9 mouse cellular contexts compared by ENCODE assay signal in the genomic region with DNA sequence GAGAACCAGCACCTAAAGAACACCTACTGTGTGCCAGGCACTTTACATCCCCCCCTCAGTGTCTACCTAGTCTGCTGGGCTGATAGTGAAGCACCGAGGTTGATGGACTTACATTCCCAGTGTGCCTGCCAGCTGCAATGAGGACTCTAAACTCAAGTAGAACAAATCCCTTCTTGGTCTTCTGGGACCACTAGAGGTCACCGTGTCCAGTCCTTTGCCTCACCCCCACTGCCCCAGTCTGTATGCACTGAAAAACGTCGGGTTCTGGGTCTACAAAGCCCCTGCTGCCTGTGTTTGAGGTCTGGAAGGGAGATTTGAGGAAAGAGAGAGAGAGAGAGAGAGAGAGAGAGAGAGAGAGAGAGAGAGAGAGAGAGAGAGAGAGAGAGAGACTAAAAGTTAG. TPM values are rescaled to one million over a fixed set of nuclear protein-coding genes. Genes with fewer than 3 reads are reported as not detected.
DNase-seq lines count a peak whose midpoint lies in the region; ATAC-seq and TF ChIP-seq lines count a peak whose summit lies in the region.
"Had no signal": no experiment of that assay in that cellular context is flagged by ENCODE, and none has a peak within 500 bp of the region (broad histone marks: within the 10 kb centered on the region; RNA-seq: fewer than 3 reads in every experiment).

No protein-coding gene starts in this region.

- peak overlapping the region; percentile 14; the same call in 1 of the 2 replicates for H3K9ac ChIP-seq in liver, embryonic 11.5 days (ENCODE audit: low read depth, low read length)
- H3K9ac ChIP-seq in embryonic facial prominence, embryonic 14.5 days (ENCODE audit: low read depth, low read length) = peak overlapping the region; percentile 62

- 1% methylated on average over 4 of the region's 4 CpGs for WGBS in liver, embryonic 11.5 days
- WGBS in embryonic facial prominence, embryonic 14.5 days = 0% methylated on average over 4 of the region's 4 CpGs
- 2% methylated on average over 4 of the region's 4 CpGs for WGBS in limb, embryonic 10.5 days
- WGBS in thymus, adult 2 months = 6% methylated on average over 4 of the region's 4 CpGs

- no peak for DNase-seq in liver, embryonic 11.5 days (ENCODE audit: low spot score)
- DNase-seq in liver = no peak
- peak; percentile 39 for DNase-seq in embryonic facial prominence, embryonic 14.5 days (ENCODE audit: low spot score)
- DNase-seq in limb, embryonic 10.5 days (ENCODE audit: low spot score) = peak; percentile 51
- DNase-seq in retina, postnatal 1 day = peak; percentile 49
- DNase-seq in thymus, adult 2 months = no peak
- DNase-seq in thymus, postnatal 10 days (ENCODE audit: low spot score in 2 of 2) = no peak

- peak overlapping the region; percentile 70 for H3K27ac ChIP-seq in liver, embryonic 11.5 days (ENCODE audit: low read depth, low read length)
- peak overlapping the region; percentile 90 for H3K27ac ChIP-seq in embryonic facial prominence, embryonic 14.5 days (replicated peaks; ENCODE audit: low read depth, low read length)
- peak overlapping the region; percentile 89 for H3K27ac ChIP-seq in limb, embryonic 10.5 days
- no peak overlapping the region for H3K27ac ChIP-seq in thymus, adult 2 months (ENCODE audit: control insufficient read depth, insufficient read depth, low read length)

- no peak for ATAC-seq in liver, embryonic 11.5 days (replicated peaks; ENCODE audit: low FRiP score)
- ATAC-seq in embryonic facial prominence, embryonic 14.5 days (ENCODE audit: low read depth) = no peak
- no peak for ATAC-seq in megakaryocyte progenitor cell, adult 5-6 weeks (replicated peaks; ENCODE audit: poor library complexity)

- peaks cover 28% of the 10 kb centered on the region for H3K4me1 ChIP-seq in liver, embryonic 11.5 days (replicated peaks; ENCODE audit: control insufficient read depth, insufficient read depth, low read length)
- peaks cover 40% of the 10 kb centered on the region for H3K4me1 ChIP-seq in embryonic facial prominence, embryonic 14.5 days (ENCODE audit: control insufficient read depth, insufficient read depth, low read length)
- H3K4me1 ChIP-seq in limb, embryonic 10.5 days = peaks cover 87% of the 10 kb centered on the region
- H3K4me1 ChIP-seq in thymus, adult 2 months (replicated peaks; ENCODE audit: control insufficient read depth, insufficient read depth, low read length) = peaks cover 14% of the 10 kb centered on the region

- no peak for TF ChIP-seq POLR2A in thymus, adult 2 months (IDR thresholded peaks at IDR 0.05; ENCODE audit: control insufficient read depth, extremely low read depth, insufficient read depth, low read length, poor library complexity)

- no peaks in the 10 kb centered on the region for H3K9me3 ChIP-seq in liver, embryonic 11.5 days (ENCODE audit: control insufficient read depth, low read length)
- no peaks in the 10 kb centered on the region for H3K9me3 ChIP-seq in embryonic facial prominence, embryonic 14.5 days (ENCODE audit: control insufficient read depth, low read length)
- H3K9me3 ChIP-seq in limb, embryonic 10.5 days (replicated peaks) = 0 out of 2 replicates have a peak, but pooled peaks cover 1% of the 10 kb centered on the region

- peak overlapping the region; percentile 69; the same call in 1 of the 2 replicates for H3K4me2 ChIP-seq in liver, embryonic 11.5 days
- peak overlapping the region; percentile 77 for H3K4me2 ChIP-seq in embryonic facial prominence, embryonic 14.5 days (ENCODE audit: low read depth, low read length)

- no peak overlapping the region for H3K4me3 ChIP-seq in liver, embryonic 11.5 days (ENCODE audit: low read depth, low read length)
- peak overlapping the region; percentile 36; the same call in 1 of the 2 replicates for H3K4me3 ChIP-seq in embryonic facial prominence, embryonic 14.5 days (ENCODE audit: low read depth, low read length)
- peak overlapping the region; percentile 56 for H3K4me3 ChIP-seq in limb, embryonic 10.5 days
- no peak overlapping the region for H3K4me3 ChIP-seq in thymus, adult 2 months (ENCODE audit: control insufficient read depth, insufficient read depth, low read length)

- peaks cover 26% of the 10 kb centered on the region for H3K27me3 ChIP-seq in liver, embryonic 11.5 days (replicated peaks; ENCODE audit: control insufficient read depth, insufficient read depth, low read length)
- no peaks in the 10 kb centered on the region for H3K27me3 ChIP-seq in embryonic facial prominence, embryonic 14.5 days (replicated peaks; ENCODE audit: control insufficient read depth, insufficient read depth, low read length)
- H3K27me3 ChIP-seq in limb, embryonic 10.5 days (ENCODE audit: low read depth, poor library complexity, severe bottlenecking) = no peaks in the 10 kb centered on the region
- H3K27me3 ChIP-seq in thymus, adult 2 months (ENCODE audit: control insufficient read depth, insufficient read depth, low read length) = peaks cover 11% of the 10 kb centered on the region

- no peak for TF ChIP-seq CTCF in thymus, adult 2 months (IDR thresholded peaks at IDR 0.05; ENCODE audit: borderline replicate concordance, control insufficient read depth, extremely low read depth, insufficient read depth, low read length, poor library complexity)

- peaks cover 15% of the 10 kb centered on the region for H3K36me3 ChIP-seq in liver, embryonic 11.5 days (ENCODE audit: control insufficient read depth, insufficient read depth, low read length)
- peaks cover 17% of the 10 kb centered on the region for H3K36me3 ChIP-seq in embryonic facial prominence, embryonic 14.5 days (ENCODE audit: control insufficient read depth, insufficient read depth, low read length)
- peaks cover 23% of the 10 kb centered on the region for H3K36me3 ChIP-seq in limb, embryonic 10.5 days
- H3K36me3 ChIP-seq in thymus, adult 2 months (ENCODE audit: control insufficient read depth, insufficient read depth, low read length) = peaks cover 12% of the 10 kb centered on the region

RNA-seq across cellular contexts. Expression of gene Ssc5d, which starts 1.1 kb away (rescaled TPM):
- polyA plus RNA-seq in liver, embryonic 11.5 days (2014; fragmentation: Nextera tagmentation; extraction: Ambion mirVana) = 0.70 and 0.82 TPM in 2 replicates
- 8.1 and 8.7 TPM in 2 replicates for polyA plus RNA-seq in embryonic facial prominence, embryonic 14.5 days (2014; fragmentation: Nextera tagmentation; extraction: Ambion mirVana)
- polyA plus RNA-seq in limb, embryonic 10.5 days (2016; fragmentation: Nextera tagmentation; extraction: Ambion mirVana) = 0.95 and 2.0 TPM in 2 replicates
- not detected in 2 replicates for total RNA-seq in megakaryocyte progenitor cell, adult 5-6 weeks (2015)
- 0.10 TPM in 1 of 2 replicates, not detected in the other for total RNA-seq in megakaryocyte progenitor cell, adult 5-6 weeks (2017)
- 1.0 and 1.1 TPM in 2 replicates for polyA plus RNA-seq in thymus, adult 2 months (2012; rRNA removed)

RNA-seq across cellular contexts. Expression of gene Nat14, which starts 2.7 kb away (rescaled TPM):
- 1.4 and 1.5 TPM in 2 replicates for polyA plus RNA-seq in liver, embryonic 11.5 days (2014; fragmentation: Nextera tagmentation; extraction: Ambion mirVana)
- 1.9 and 2.6 TPM in 2 replicates for polyA plus RNA-seq in embryonic facial prominence, embryonic 14.5 days (2014; fragmentation: Nextera tagmentation; extraction: Ambion mirVana)
- polyA plus RNA-seq in limb, embryonic 10.5 days (2016; fragmentation: Nextera tagmentation; extraction: Ambion mirVana) = 2.8 and 4.9 TPM in 2 replicates
- 0.20 and 0.64 TPM in 2 replicates for total RNA-seq in megakaryocyte progenitor cell, adult 5-6 weeks (2015)
- total RNA-seq in megakaryocyte progenitor cell, adult 5-6 weeks (2017) = not detected in 2 replicates
- polyA plus RNA-seq in thymus, adult 2 months (2012; rRNA removed) = 4.4 and 5.9 TPM in 2 replicates

RNA-seq across cellular contexts. Expression of gene Zfp628, which starts 9.5 kb away (rescaled TPM):
- polyA plus RNA-seq in liver, embryonic 11.5 days (2014; fragmentation: Nextera tagmentation; extraction: Ambion mirVana) = 3.3 and 3.5 TPM in 2 replicates
- 3.7 and 4.0 TPM in 2 replicates for polyA plus RNA-seq in embryonic facial prominence, embryonic 14.5 days (2014; fragmentation: Nextera tagmentation; extraction: Ambion mirVana)
- polyA plus RNA-seq in limb, embryonic 10.5 days (2016; fragmentation: Nextera tagmentation; extraction: Ambion mirVana) = 4.2 and 5.1 TPM in 2 replicates
- total RNA-seq in megakaryocyte progenitor cell, adult 5-6 weeks (2015) = 7.4 and 8.0 TPM in 2 replicates
- total RNA-seq in megakaryocyte progenitor cell, adult 5-6 weeks (2017) = 1.9 and 2.7 TPM in 2 replicates
- 40.2 and 51.2 TPM in 2 replicates for polyA plus RNA-seq in thymus, adult 2 months (2012; rRNA removed)

RNA-seq across cellular contexts. Expression of gene Gm36210, which starts 18.2 kb away (rescaled TPM):
- 0.22 TPM in 1 of 2 replicates, not detected in the other for polyA plus RNA-seq in liver, embryonic 11.5 days (2014; fragmentation: Nextera tagmentation; extraction: Ambion mirVana)
- 0.35 TPM in 1 of 2 replicates, not detected in the other for polyA plus RNA-seq in embryonic facial prominence, embryonic 14.5 days (2014; fragmentation: Nextera tagmentation; extraction: Ambion mirVana)
- not detected in 2 replicates for polyA plus RNA-seq in limb, embryonic 10.5 days (2016; fragmentation: Nextera tagmentation; extraction: Ambion mirVana)
- not detected in 2 replicates for total RNA-seq in megakaryocyte progenitor cell, adult 5-6 weeks (2015)
- not detected in 2 replicates for total RNA-seq in megakaryocyte progenitor cell, adult 5-6 weeks (2017)
- polyA plus RNA-seq in thymus, adult 2 months (2012; rRNA removed) = 0.15 and 0.17 TPM in 2 replicates
- total RNA-seq: heart, postnatal 10 days had no signal

RNA-seq across cellular contexts. Expression of gene Sbk2, which starts 39.7 kb away (rescaled TPM):
- 0.22 TPM in 1 of 2 replicates, not detected in the other for polyA plus RNA-seq in liver, embryonic 11.5 days (2014; fragmentation: Nextera tagmentation; extraction: Ambion mirVana)
- polyA plus RNA-seq in embryonic facial prominence, embryonic 14.5 days (2014; fragmentation: Nextera tagmentation; extraction: Ambion mirVana) = 0.64 and 0.92 TPM in 2 replicates
- polyA plus RNA-seq in limb, embryonic 10.5 days (2016; fragmentation: Nextera tagmentation; extraction: Ambion mirVana) = 0.10 and 0.18 TPM in 2 replicates
- not detected in 2 replicates for total RNA-seq in megakaryocyte progenitor cell, adult 5-6 weeks (2015)
- not detected in 2 replicates for total RNA-seq in megakaryocyte progenitor cell, adult 5-6 weeks (2017)
- polyA plus RNA-seq in thymus, adult 2 months (2012; rRNA removed) = 1.5 and 5.4 TPM in 2 replicates

Comparison
In these comparisons a context has a peak if more than half of its experiments do, and no peak if none do; other contexts are left out.
1. DNase-seq: peak in embryonic facial prominence, embryonic 14.5 days (single experiment), limb, embryonic 10.5 days (single experiment) and retina, postnatal 1 day (single experiment); none in liver, embryonic 11.5 days (single experiment), liver (single experiment), thymus, adult 2 months (single experiment) and thymus, postnatal 10 days (0 of 2).
2. H3K4me3 ChIP-seq: peak in embryonic facial prominence, embryonic 14.5 days (single experiment) and limb, embryonic 10.5 days (single experiment); none in liver, embryonic 11.5 days (single experiment) and thymus, adult 2 months (single experiment).